Mouse (Mus musculus) heart, adult 9 months (tissue): Measurements from ENCODE around the gene Plac9a.
A peak's percentile ranks its signal among the peaks of the same experiment; 100 is the strongest.
"Not testable (repeated sequence)": the region's sequence is repeated elsewhere in the genome, so short reads cannot be mapped to it uniquely, and the experiment has no call there.

Source experiments
- DNase-seq, 2 experiments: peaks; one replicate each; pipeline ENCODE4 v3.0.0; 2022; ENCODE audit warnings: low spot score in 2 of 2

Gene Plac9a

DNA sequence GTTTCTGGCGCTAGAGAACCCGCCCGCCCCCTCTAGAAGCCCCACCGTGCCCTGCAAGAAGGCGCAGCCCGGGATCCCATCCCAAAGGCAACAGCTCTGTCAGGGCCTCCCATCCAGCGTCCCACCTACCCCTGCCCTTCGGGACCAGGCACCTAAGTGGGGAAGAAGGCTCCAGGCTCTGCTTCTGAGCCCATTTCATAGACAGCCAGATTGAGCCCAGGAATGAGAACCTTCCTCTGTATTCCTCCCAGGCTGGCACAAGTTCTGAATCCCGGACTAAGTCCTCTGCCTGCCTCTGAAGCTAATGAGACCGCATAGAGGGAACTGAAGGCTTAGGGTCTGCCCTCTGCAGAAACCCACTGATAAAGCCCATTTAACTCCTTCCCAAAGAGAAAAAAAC, at the start of gene Plac9a:
Gene Plac9a (minus strand): TSS at position 101 of the 400 bp plus-strand sequence.
- not testable (repeated sequence) for DNase-seq

DNA sequence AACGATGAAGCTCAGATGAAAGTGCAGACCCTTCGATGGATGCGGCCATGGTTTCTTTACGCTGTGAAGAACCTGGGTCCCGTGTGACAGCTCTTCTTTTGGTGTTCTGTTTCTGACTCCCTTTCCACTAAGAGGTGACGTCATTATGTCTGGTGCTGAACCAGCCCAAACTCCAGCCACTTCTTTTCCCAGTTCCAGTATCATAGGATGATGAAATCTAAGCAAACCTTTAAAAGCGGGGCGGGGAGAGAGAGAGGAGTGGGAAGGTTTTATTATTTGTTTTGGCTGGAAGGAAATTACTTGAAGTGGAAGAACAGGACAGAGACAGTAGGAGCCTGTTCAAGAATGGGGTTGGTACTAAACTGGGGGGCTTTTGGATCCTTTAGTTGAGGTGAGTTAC, 35.1 kb upstream of the Plac9a start, which contains the start of gene Cphx1:
Gene Cphx1 (plus strand): TSS at position 301 of the 400 bp plus-strand sequence.
- not testable (repeated sequence) for DNase-seq

DNA sequence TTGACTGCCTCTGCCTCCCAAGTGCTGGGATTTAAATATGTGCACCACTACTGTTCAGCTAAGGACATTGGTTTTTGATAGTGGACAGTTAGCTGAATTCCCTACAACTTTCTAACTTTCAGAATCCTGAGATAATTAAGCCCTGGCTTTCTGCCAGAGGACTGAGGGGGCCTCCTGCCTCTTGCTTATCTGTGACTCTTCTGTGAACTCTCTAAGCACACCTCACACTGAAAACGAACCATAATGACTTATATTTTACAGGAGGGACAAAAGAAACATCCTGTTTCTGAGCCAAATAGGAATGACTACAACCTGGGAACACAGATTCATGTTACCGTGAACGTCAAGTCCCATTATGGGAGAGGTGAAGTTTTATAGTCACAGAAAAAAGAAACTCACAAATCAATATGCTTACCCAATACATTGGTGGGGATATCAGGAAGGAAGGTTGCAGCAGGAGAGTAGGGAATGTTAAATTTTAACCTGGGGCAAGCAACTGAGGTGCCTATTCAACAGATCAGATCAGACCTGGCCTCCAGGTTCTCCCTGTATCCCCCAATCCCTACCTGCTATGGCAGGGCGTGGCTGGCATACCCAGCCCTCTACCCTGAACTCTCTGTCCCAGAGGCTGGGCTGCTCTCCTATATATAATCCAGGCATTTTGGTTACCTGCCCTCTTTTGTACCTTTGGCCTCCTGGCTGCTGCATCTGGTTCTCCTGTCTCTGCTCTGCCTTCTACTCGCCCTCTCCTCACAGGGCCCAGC, 34.1 kb upstream of the Plac9a start:
- DNase-seq, result not testable (repeated sequence)

DNA sequence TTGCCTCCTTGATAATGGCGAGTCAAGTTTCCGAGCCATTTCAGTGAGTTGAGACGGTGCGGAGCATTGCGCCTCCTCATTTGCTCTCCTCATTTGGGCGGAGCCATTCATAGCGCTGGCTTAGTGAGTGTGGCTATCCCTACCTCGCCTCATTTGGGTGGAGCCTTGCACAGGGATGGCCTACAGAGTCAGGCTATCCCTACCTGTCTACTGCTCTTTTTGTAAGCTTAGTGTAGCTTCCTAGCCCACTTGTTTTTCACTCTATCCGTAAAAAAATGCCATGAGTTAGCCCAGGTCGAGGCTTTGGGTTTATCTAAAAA, 24.6 kb upstream of the Plac9a start, which contains the start of gene Tmem254a:
Gene Tmem254a (minus strand): TSS at position 111 of the 320 bp plus-strand sequence.
- not testable (repeated sequence) for DNase-seq

DNA sequence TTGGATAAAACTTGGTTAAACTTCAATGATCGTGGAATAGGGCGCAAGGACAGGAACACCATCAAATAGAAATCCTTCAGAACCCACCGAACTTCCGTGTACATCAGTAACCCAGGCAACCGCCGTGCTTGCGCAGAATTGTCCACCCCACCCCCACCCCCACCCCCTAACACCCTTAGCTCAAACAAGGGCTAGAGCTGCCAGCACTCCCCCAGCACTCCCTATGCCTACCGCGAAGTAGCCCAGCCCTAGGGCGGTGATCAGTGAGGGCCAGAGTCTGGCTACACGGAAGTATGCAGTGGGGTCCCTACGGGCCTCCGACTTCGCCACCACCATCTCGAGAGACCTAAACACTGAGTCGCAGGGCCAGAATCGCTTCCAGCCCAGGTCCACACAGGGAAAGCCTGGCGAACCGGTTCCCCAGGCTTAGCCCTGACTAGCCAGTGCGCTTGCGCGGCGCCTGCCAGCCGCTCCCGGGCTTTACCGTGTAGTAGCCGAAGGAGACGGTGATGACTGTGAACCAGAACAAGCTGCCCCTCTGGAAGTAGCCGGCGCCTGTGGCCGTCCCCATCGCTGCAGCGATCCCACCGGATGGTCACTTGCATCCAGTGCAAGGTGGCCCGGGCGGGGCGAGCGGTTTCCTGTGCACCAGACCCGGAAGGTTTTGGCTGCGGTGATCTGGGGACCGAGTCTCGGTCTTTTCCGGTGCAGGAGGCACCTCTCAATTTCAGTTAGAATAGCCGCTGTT, 24.1 kb upstream of the Plac9a start:
- DNase-seq, result not testable (repeated sequence)

DNA sequence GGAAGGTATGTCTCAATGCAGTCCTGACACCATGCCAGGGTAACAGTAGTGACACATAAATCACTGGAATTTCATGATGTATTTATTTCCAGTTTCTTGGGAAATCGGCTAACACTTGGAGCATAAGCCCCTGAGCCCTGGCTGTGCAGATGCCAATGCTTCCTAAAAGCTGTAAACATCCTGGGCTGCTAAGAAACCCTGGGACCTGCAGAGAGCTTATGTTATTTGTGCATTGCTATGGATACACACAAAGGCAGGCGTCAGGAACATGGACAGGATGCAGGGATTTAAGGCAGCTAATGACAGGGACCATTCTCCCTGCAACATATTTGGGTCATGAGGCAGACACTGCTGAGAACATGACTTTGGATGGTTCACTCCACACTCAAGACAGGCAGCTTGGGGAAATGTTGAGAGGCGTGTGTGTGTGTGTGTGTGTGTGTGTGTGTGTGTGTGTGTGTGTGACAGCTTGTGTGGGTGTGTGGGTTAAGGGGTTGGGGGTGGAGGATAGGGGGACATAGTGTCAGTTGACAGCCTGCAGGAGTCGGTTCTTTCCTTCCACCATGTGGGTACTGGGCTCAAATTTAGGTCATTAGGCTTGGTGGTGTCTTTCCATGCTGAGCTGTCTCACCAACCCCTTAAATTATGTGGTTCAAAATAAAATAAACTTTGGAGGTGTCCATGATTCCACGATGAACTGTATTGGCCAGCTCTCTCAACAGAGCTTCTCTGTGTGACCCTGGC, 15.7 kb upstream of the Plac9a start:
- DNase-seq, result not testable (repeated sequence)

DNA sequence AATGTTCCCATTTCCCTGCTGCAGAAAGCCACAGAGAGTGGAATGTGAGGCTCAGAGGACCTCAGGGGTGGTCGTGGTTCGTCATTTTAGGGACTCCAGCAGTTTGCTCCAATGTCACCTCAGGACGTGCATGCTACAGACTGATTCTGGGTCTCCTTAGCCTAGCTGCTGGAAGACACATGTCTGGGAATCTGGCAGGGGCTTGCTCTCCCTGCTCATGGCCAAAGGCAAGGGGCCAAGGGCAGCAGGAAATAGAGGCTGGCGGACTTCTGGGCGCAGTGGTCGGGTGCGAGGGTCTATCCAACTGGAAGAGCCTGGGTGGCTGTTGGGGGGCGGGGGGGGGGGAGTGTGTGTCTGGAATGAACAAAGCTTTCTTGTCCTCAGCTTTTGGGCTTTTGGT, 6.1 kb upstream of the Plac9a start:
- DNase-seq, result not testable (repeated sequence)

DNA sequence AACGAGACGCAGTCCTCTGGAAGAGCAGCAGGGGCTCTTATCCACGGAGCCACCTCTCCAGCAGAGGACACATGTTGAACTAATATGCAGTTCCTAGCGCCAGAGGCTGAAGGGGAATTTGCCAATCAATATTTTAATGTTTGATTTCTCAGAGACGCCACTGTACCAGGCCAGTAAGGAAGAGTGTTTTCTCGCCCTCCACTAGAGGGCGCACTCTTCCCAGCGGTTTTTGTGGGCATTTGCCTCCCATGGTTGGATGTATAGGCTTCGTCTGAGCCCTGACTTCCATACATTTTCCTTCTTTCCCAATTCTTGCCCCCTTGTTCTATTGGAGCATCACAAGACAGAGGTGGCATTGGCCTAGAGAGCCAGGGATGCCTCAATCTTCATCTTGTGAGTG, 4.4 kb upstream of the Plac9a start:
- DNase-seq, result not testable (repeated sequence)

DNA sequence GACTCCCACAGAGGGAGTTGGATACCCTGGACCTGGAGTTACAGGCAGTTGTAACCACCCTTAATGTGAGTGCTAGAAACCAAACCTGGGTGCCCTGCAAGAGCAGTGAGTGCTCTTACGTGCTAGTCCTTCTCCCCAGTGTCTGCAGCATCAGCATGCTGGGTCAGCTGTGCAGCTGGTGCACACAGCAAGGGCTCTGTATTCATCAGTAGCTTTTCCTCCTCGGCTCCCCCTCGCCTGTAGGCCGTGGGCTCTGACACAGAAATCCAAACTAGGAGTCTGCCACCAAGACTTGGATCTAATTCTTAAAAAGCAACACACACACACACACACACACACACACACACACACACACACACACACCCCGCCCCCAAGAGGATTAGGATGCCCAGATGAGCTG, 2.3 kb upstream of the Plac9a start:
- not testable (repeated sequence) for DNase-seq

DNA sequence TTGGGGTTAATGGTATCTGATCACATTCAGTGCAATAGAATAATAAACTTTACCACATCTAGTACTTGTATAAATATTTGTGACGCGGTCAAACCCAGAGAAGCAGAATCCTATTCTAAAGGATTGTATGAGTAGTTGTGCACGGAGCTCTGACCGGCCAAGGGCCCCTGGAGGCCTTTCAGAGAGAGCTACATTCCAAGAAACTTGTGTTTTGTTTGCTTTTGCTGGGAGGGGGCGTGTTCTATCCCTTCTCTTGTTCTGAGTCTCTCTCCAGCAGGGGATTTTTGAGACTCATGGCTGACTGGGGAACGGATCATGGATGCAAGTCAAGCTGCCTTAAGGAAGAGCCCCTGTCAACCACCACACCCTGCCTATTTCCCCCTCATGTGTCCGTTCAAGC, 7.2 kb downstream of the Plac9a start:
- not testable (repeated sequence) for DNase-seq

DNA sequence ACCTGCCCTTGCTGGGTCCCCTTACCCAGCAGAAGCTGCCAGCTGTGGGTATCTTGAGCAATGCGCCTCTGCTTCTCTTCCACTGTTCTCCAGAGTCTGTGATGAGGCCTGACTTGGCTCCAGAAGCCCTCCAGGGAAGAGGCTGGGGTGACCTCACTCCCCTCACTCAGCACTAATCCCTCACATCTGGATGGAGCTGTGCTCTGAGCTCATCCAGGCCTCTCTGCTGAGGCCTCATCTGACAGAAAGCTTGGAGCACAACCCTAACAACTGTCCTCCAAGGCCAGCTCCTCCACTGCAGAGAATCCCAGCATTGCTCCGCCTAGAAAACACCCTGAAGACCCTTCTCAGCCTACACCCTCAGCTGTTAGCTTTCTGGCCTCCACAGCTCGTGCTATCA, 8.3 kb downstream of the Plac9a start:
- DNase-seq, result not testable (repeated sequence)

DNA sequence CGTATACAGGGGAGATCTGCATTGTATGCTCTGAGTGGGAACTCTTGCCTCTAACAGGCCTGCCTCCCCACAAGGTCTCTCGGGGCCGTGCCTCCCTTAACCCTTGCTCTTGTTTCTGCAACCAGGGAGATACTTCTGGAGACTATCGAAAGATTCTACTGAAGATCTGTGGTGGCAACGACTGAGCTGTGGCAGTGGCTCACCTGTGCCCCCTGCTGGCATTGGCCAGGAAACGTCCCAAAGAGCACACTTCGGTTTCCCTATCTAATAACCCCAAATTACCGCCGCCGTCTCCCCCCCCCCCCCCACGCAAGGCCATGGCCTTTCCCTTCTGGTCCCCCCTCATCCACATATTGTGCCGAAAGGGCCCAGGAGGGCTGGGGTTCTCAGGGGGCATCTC, 17.0 kb downstream of the Plac9a start:
- not testable (repeated sequence) for DNase-seq

DNA sequence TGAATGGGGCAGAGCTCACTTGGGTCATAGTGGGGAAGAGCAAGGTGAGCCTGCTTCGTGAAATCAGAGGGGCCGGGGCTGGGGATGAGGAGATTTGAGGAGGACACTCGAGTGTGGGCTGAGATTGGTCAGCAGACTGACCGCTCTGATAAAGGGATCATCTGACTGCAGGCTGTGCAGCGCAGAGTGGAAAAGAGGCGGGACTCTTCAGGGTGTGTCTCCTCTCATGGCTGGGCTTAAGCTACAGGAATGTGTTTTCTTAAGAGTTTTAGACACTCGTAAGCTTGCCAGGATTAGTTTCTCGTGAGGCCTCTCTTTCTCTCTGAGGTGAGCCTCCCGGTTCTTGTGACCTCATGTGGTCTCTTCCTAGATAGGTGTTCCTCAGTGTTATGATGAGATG, 21.1 kb downstream of the Plac9a start:
- DNase-seq, result not testable (repeated sequence)

DNA sequence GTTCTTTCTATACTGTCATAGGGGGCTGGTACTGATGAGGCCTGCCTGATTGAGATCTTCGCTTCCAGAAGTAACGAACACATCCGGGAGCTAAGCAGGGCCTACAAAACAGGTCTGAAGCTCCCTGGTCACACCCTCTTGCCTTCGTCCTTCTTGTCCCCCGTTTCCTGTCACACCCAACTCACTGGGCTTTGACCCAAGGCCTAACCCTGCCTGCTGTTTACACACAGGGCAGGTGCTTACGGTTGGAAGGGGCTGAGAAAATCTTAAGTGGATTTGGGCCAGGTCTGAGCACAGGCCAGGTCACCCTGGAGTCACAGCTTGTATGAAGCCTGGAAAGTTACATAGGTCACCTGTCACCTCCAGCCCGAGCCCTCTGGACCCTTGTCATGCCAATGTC, 26.3 kb downstream of the Plac9a start:
- DNase-seq, result not testable (repeated sequence)

DNA sequence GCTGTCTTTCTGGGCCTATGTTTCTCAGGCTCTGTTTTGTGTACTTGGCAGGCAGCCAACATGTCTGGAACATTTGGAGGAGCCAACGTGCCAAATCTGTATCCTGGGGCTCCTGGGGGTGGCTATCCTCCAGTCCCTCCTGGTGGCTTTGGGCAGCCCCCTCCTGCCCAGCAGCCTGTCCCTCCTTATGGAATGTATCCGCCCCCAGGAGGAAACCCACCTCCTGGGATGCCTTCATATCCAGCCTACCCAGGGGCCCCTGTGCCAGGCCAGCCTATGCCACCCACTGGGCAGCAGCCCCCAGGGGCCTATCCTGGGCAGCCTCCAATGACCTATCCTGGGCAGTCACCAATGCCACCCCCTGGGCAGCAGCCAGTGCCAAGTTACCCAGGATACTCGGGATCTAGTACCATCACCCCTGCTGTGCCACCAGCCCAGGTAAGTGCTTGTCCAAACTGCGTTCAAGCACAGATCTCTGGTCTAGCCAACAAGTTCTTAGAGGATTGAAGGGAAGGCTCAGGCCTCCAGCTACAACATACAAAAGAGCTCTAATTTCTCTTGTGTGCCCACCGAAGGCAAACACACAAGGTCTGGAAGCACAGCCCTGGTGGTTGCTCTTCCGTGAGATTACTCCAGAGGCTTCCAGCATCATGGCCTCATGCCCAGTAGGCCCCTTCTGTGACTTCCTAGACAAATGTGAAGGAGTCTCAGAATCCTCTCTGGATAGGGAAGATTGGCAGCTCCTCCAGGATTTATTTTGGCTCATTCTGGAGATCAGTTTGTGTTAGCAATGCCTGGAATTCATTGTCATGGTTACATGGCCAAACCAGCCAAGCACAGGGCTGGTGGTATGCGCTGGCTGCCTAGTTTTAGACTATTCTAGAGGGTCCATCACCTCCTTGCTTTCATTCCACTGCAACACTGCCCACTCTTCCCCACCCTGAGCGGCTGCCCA, 30.2 kb downstream of the Plac9a start:
- peak in 1 of 2 experiments; percentile 63 for DNase-seq

DNA sequence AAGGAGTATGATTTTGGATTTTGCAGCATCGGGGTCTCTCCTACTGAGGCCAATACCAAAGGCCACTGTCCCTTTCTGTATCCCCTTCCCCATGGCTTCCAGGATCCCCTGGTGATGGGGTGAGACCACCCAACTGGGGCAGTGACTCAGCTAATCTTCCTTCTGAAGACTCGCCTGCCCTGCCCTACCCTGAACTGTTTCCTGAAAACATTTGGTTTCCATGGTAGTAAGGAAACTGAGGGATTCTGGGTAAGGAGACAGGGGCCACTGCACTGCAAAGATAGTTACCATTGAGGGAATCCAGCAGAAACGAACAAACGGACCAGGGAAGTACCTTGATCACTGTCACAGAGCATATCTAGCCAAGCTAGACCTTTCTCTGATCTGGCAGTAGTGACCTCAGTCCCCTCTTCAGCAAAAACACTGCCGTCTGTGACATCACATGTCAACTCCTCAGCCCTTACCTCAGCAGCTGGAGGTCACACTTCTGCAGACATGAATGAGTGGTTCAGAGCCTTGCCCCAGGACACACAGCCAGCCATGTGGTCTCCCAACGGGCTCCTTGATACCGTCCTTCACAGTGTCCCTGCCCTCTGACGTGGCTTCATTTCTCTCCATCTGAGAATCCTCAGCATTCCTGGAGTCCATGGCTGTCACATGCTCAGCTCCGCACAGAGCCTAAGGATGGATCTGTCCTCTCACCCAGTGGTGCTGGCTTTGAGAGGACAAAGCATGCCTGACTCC, 33.6 kb downstream of the Plac9a start:
- DNase-seq, result peak in 1 of 2 experiments; percentile 42

DNA sequence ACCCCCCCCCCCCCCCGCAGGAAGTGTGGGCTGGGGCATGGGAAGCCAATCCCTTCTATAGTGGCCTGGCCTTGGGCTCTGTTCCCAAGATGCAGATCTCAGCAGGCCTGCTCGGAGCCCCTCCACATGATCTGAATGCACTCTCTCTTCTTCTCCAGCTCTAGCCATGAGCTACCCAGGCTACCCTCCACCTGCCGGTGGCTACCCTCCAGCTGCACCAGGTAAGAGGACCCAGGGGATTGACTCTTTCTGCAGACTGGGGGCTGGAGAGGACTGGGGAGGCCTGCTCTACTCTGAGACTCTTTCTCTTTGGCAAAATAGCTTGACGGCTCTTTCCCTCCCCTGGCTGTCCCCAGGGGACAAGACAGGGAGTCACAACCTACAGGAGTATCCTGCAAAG, 34.2 kb downstream of the Plac9a start:
- DNase-seq, result no peak

DNA sequence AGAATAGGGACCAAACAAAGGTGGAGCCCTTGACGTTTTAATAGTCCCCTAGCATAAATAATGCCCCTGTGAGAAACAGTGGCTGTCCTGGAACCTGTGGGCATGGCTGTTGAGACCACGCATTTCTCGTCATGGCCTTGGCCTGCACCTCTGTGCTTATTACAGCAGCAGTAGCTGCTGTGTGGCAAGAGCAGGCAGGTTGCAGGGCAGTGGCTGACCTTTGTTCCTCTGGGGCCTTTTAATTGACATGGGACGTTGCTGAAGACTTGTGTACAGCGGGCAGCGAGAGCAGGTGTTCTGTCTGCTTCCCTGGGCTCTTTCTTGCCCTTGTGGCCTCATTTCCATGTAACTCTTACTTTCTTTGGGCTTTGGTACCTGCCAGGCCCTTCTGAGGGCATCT, 35.1 kb downstream of the Plac9a start:
- no peak for DNase-seq

DNA sequence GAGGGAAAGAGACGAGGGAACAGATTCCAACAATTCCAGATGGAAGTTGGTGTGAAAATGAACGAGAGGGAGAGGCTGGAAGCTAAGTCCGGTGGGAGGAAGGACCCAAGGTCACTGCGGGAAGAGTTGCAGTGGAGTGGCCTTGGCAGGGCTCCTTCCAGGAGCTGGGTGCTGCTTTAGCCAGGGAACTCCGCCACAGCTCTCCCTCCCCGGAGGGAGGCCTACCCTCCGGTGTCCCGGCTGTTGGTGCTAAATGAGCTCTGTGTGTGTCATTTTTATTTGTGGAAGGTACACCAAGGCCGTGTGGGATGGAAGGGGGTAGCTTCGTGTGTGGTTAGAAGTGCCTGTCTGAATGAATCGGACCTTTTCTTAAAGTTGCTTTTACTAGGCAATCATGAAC, 36.1 kb downstream of the Plac9a start:
- DNase-seq, result peak in 1 of 2 experiments; percentile 67

DNA sequence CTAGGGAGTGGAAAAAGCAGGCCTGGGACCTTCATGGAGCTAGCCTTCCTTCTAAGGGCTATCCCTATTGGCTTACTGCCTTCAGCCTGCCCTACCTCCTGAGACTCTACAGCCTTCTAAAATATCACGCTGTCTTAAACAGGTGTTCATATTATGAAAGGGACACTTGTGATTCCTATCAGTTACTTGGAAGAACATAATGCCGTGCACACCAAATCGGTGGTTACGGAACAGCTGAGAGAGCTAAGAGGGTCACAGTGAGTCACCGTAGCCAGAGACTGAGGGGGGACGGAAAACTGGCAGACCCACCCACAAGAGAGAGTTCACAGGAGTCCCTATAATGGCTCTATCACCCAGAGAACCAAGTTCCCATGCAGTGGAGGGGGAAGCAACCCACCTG, 36.5 kb downstream of the Plac9a start:
- no peak for DNase-seq
